Mouse (Mus musculus): ENCODE measurements around the gene Defb19. TPM values are rescaled to one million over a fixed set of nuclear protein-coding genes. Genes with fewer than 3 reads are reported as not detected.

Gene Defb19
- not detected in 2 replicates for polyA plus RNA-seq (2012; ENCODE audit: insufficient read depth, insufficient read length, missing spikeins)

GRCm38 (mm10) chr2:152580107-152580506 lies at the start of gene Defb19:
Defb19 (minus strand) TSS chr2:152580312.
- no peak within 1 kb of the TSS for H3K27ac ChIP-seq (ENCODE audit: insufficient read depth, low read depth, low read length)
- H3K4me1 ChIP-seq (ENCODE audit: control insufficient read depth, insufficient read depth, low read length) = no peaks in the 10 kb centered on the region
- H3K4me3 ChIP-seq (ENCODE audit: insufficient read depth, low read length) = no peak within 1 kb of the TSS
- no peak for TF ChIP-seq CTCF (IDR thresholded peaks at IDR 0.05; ENCODE audit: low read depth, low read length)
- TF ChIP-seq POLR2A (IDR thresholded peaks at IDR 0.05; ENCODE audit: borderline replicate concordance, low read depth, low read length) = no peak

- TF ChIP-seq CTCF (IDR thresholded peaks at IDR 0.05; ENCODE audit: low read depth, low read length) (no peak), POLR2A (IDR thresholded peaks at IDR 0.05; ENCODE audit: borderline replicate concordance, low read depth, low read length) (no peak)
- no peaks in the 10 kb centered on the region for H3K4me1 ChIP-seq (ENCODE audit: control insufficient read depth, insufficient read depth, low read length)
- no peak overlapping the region for H3K4me3 ChIP-seq (ENCODE audit: insufficient read depth, low read length)
- H3K27ac ChIP-seq (ENCODE audit: insufficient read depth, low read depth, low read length) = no peak overlapping the region
Measured at GRCm38 (mm10) chr2:152629904-152630303, 49.8 kb upstream of the Defb19 start.

DNA sequence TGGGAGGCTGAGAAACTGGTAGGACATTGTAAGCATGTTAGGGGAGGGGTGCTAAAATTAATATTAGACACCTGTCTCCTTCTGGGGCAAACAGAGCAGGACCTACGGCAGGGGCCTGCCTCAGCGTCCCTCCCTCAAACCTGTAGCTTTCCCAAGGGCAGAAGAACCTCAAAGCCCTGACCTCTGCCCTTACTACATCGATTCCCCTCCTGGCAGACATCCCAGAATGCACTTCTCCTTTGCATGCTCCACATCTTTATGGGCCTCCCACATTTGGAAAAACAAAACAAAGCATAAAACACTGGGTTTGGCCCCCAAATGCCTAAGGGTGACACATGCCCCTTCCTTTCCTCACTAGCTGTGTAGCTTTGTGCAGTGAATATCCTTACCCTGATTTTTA lies 49.1 kb upstream of the Defb19 start:
- H3K4me1 ChIP-seq (ENCODE audit: control insufficient read depth, insufficient read depth, low read length) = no peaks in the 10 kb centered on the region
- TF ChIP-seq POLR2A (IDR thresholded peaks at IDR 0.05; ENCODE audit: borderline replicate concordance, low read depth, low read length) = no peak
- TF ChIP-seq CTCF (IDR thresholded peaks at IDR 0.05; ENCODE audit: low read depth, low read length) = no peak

DNA sequence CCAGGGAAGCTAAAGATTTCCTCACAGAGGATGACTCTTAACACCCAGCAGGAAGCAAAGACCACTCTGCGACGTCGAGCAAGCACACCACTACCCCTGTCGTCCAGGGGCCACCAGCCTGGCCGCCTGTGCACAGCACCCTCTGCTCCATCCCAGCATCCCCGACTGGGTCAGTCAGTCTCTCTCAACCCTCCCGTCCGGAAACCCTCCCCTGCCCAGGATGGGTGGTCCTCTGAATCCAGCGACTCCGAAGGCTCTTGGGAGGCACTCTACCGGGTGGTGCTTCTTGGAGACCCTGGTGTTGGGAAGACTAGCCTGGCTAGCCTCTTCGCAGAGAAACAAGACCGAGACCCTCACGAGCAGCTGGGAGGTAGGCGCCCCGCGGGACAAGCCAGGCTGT lies 48.0 kb upstream of the Defb19 start:
- TF ChIP-seq POLR2A (IDR thresholded peaks at IDR 0.05; ENCODE audit: borderline replicate concordance, low read depth, low read length) = no peak
- TF ChIP-seq CTCF (IDR thresholded peaks at IDR 0.05; ENCODE audit: low read depth, low read length) = no peak
- Histone ChIP-seq H3K4me1 (ENCODE audit: control insufficient read depth, insufficient read depth, low read length) (no peaks in the 10 kb centered on the region), H3K4me3 (ENCODE audit: insufficient read depth, low read length) (no peak overlapping the region), H3K27ac (ENCODE audit: insufficient read depth, low read depth, low read length) (no peak overlapping the region)

More for the DNA sequence above, 49.1 kb upstream of the Defb19 start:
- no peak overlapping the region for H3K27ac ChIP-seq (ENCODE audit: insufficient read depth, low read depth, low read length)
- H3K4me3 ChIP-seq (ENCODE audit: insufficient read depth, low read length) = no peak overlapping the region

- Histone ChIP-seq H3K4me3 (ENCODE audit: insufficient read depth, low read length) (no peak within 1 kb of the TSS), H3K4me1 (ENCODE audit: control insufficient read depth, insufficient read depth, low read length) (no peaks in the 10 kb centered on the region), H3K27ac (ENCODE audit: insufficient read depth, low read depth, low read length) (no peak within 1 kb of the TSS)
- TF ChIP-seq CTCF (IDR thresholded peaks at IDR 0.05; ENCODE audit: low read depth, low read length) (no peak), POLR2A (IDR thresholded peaks at IDR 0.05; ENCODE audit: borderline replicate concordance, low read depth, low read length) (no peak)
Measured at GRCm38 (mm10) chr2:152626774-152627591, 46.9 kb upstream of the Defb19 start, which contains the start of gene Rem1. Rem1 (plus strand) TSS chr2:152626951.

GRCm38 (mm10) chr2:152625256-152625655 lies 45.1 kb upstream of the Defb19 start:
- no peak overlapping the region for H3K4me3 ChIP-seq (ENCODE audit: insufficient read depth, low read length)
- no peak overlapping the region for H3K27ac ChIP-seq (ENCODE audit: insufficient read depth, low read depth, low read length)
- TF ChIP-seq CTCF (IDR thresholded peaks at IDR 0.05; ENCODE audit: low read depth, low read length) (no peak), POLR2A (IDR thresholded peaks at IDR 0.05; ENCODE audit: borderline replicate concordance, low read depth, low read length) (no peak)
- H3K4me1 ChIP-seq (ENCODE audit: control insufficient read depth, insufficient read depth, low read length) = peaks cover under 1% of the 10 kb centered on the region; the same call in 1 of the 2 replicates

DNA sequence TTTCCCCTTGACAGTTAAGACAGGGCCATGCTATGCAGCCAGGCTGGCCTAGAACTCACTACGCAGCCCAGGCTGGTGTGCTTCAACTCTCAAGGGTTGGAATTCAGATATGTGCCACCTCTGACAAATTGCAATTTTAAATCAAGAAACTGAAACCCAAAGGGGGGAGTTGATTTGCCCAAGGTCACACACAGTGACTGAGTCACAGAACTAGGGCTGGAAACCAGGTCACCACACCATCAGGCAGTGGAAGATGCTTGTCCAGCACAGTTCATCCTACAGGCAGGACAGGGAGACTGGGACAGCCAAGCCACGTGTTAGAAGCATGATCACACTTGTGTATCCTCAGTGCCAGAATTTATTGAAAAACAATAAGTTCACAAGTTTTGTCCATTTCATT lies 44.5 kb upstream of the Defb19 start:
- TF ChIP-seq POLR2A (IDR thresholded peaks at IDR 0.05; ENCODE audit: borderline replicate concordance, low read depth, low read length) = no peak
- no peak for TF ChIP-seq CTCF (IDR thresholded peaks at IDR 0.05; ENCODE audit: low read depth, low read length)
- H3K27ac ChIP-seq (ENCODE audit: insufficient read depth, low read depth, low read length) = no peak overlapping the region
- H3K4me1 ChIP-seq (ENCODE audit: control insufficient read depth, insufficient read depth, low read length) = peaks cover 2% of the 10 kb centered on the region; the same call in 1 of the 2 replicates
- H3K4me3 ChIP-seq (ENCODE audit: insufficient read depth, low read length) = no peak overlapping the region

- no peak for TF ChIP-seq POLR2A (IDR thresholded peaks at IDR 0.05; ENCODE audit: borderline replicate concordance, low read depth, low read length)
- TF ChIP-seq CTCF (IDR thresholded peaks at IDR 0.05; ENCODE audit: low read depth, low read length) = no peak
- Histone ChIP-seq H3K4me3 (ENCODE audit: insufficient read depth, low read length) (no peak within 1 kb of the TSS), H3K4me1 (ENCODE audit: control insufficient read depth, insufficient read depth, low read length) (peaks cover 2% of the 10 kb centered on the region; the same call in 1 of the 2 replicates), H3K27ac (ENCODE audit: insufficient read depth, low read depth, low read length) (no peak within 1 kb of the TSS)
Measured at GRCm38 (mm10) chr2:152622953-152623352, 42.8 kb upstream of the Defb19 start, which contains the start of gene Defb25. Defb25 (minus strand) TSS chr2:152623053.

DNA sequence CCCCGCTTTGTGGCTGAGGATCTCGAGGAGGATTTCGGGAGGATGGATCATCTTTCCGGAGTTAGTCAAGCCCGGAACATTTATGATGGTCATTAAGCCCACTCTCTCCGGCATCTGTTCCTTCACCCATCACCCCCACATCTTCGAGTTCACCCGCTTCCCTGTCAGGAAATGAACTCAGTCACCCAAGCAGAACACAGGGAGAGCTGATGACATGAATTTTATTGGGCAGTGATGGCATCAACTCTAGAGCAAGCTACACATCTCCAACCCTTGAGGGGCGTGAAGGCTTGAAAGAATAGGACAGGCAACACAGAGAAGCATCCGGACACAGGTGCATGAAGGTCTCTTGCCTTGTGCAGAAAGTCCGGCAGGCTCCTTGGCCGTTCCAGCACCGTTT lies 42.0 kb upstream of the Defb19 start:
- peaks cover 2% of the 10 kb centered on the region; the same call in 1 of the 2 replicates for H3K4me1 ChIP-seq (ENCODE audit: control insufficient read depth, insufficient read depth, low read length)
- H3K27ac ChIP-seq (ENCODE audit: insufficient read depth, low read depth, low read length) = no peak overlapping the region
- TF ChIP-seq CTCF (IDR thresholded peaks at IDR 0.05; ENCODE audit: low read depth, low read length) = no peak
- no peak for TF ChIP-seq POLR2A (IDR thresholded peaks at IDR 0.05; ENCODE audit: borderline replicate concordance, low read depth, low read length)
- H3K4me3 ChIP-seq (ENCODE audit: insufficient read depth, low read length) = no peak overlapping the region
